Mouse (Mus musculus): ENCODE measurements around the gene Slfnl1. TPM values are rescaled to one million over a fixed set of nuclear protein-coding genes. Genes with fewer than 3 reads are reported as not detected.

Slfnl1 gene
- total RNA-seq, 1 experiment from 2014 or later, result not detected

DNA sequence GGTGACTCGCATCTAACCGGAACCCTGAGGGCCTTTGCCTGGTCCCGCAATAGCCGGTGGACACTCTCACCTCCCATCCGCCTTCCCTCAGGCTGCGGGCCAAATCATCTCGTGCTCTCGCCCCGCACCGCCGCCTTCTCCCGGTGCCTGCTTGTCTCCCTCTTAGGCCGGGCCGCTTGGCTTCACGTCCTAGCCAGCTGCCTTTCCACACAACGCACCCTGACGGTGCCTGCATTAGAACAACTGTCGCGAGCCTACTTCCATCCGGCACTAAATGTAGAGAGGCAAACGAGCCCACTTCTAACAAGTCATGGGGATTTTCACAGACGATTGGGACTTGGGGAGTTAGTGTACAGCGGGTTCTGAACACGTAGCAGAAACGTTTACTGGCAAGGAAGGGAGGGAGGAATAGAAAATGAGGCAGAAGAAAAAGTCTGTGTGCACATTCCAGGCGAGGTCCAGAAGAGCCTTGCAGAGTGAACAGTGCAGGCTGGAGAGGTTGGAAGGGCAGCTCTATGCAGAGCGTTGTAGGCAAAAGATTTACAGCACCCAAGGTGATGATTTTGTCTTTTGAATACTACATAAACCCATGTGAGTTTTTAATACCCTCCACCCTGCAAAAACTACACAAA, 38.5 kb downstream of the Slfnl1 start:
- peak in 1 of 2 experiments; percentile 20; a peak in 2 of 4 replicates for ATAC-seq (replicated peaks in 1 of 2; ENCODE audit: insufficient read depth in 1 of 2, low FRiP score in 2 of 2, low TSS enrichment in 1 of 2, low read depth in 1 of 2, poor library complexity in 2 of 2, severe bottlenecking in 2 of 2)

DNA sequence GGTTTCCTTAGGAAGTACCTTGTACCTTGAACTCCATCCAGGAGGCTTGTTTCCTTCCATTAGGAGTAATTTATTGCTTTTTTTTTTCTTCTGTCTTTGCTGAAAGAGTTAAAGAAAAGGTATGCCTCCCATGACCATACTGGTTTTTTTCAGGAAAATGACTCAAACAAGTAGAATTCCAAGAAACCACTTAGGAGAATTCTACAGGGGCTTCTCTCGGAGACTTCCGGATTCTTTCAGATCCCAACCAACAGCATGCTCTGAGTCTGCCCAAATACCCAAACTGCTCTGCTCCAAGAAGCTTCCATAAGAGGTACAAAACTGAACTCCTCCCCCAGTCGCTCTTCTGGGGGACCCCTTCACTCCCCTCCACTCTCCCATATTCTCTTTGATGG, 39.0 kb downstream of the Slfnl1 start:
- no peak for ATAC-seq (replicated peaks in 1 of 2; ENCODE audit: insufficient read depth in 1 of 2, low FRiP score in 2 of 2, low TSS enrichment in 1 of 2, low read depth in 1 of 2, poor library complexity in 2 of 2, severe bottlenecking in 2 of 2)

GRCm38 (mm10) chr4:120571691-120572090, 39.7 kb downstream of the Slfnl1 start:
- ATAC-seq (replicated peaks in 1 of 2; ENCODE audit: insufficient read depth in 1 of 2, low FRiP score in 2 of 2, low TSS enrichment in 1 of 2, low read depth in 1 of 2, poor library complexity in 2 of 2, severe bottlenecking in 2 of 2), result no peak

GRCm38 (mm10) chr4:120580894-120581293, 48.9 kb downstream of the Slfnl1 start:
- no peak for ATAC-seq (replicated peaks in 1 of 2; ENCODE audit: insufficient read depth in 1 of 2, low FRiP score in 2 of 2, low TSS enrichment in 1 of 2, low read depth in 1 of 2, poor library complexity in 2 of 2, severe bottlenecking in 2 of 2)

GRCm38 (mm10) chr4:120581711-120582110, 49.7 kb downstream of the Slfnl1 start:
- no peak for ATAC-seq (replicated peaks in 1 of 2; ENCODE audit: insufficient read depth in 1 of 2, low FRiP score in 2 of 2, low TSS enrichment in 1 of 2, low read depth in 1 of 2, poor library complexity in 2 of 2, severe bottlenecking in 2 of 2)

Other genes with a start within 250 kb of the Slfnl1 start
- gene Foxo6, start 244.9 kb upstream of the Slfnl1 start, total RNA-seq (2017), result 0.31 TPM in 1 of 2 replicates, not detected in the other
- gene Scmh1, start 127.0 kb upstream of the Slfnl1 start, total RNA-seq (2017), result 22.8 and 24.0 TPM in 2 replicates
- gene Ctps, start 38.0 kb downstream of the Slfnl1 start, total RNA-seq (2017), result 41.4 and 45.4 TPM in 2 replicates
- not detected in 2 replicates for gene Gm8439, start 56.5 kb downstream of the Slfnl1 start, total RNA-seq (2017)
- 0.56 and 2.3 TPM in 2 replicates for gene Cited4, start 134.3 kb downstream of the Slfnl1 start, total RNA-seq (2017)
- not detected in 2 replicates for gene Kcnq4, start 216.4 kb downstream of the Slfnl1 start, total RNA-seq (2017)

Measured in hematopoietic stem cell, adult 5-6 weeks (primary cell).